Mouse (Mus musculus): Measurements from ENCODE around the gene Cry1. TPM values are rescaled to one million over a fixed set of nuclear protein-coding genes. Genes with fewer than 3 reads are reported as not detected.

Gene Cry1
- polyA plus RNA-seq, 1 experiment, result 12.2 TPM

DNA sequence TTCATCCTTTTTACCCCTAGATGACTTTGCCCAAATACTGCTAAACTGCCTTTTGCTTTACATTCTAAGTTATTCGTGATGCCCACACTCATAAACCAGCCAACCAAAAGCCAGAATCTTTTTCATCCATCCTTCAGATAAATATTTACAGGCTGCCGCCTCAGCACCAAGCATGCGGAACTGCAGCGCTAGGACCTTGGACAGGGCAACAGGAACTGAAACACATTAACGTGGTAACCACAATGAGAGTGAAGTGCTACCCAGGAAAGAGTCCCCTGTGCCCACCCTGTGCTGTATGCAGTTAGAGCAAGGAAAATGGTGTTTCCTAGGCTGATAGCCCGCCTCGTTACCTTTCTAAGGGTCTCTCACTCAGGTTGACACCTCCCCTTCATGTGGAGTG, 56.4 kb downstream of the Cry1 start:
- Histone ChIP-seq H3K36me3 (replicated peaks; ENCODE audit: low read length) (peaks cover 56% of the 10 kb centered on the region), H3K4me3 (replicated peaks) (peak overlapping the region; percentile 94), H3K4me1 (peaks cover 48% of the 10 kb centered on the region), H3K9me3 (no peaks in the 10 kb centered on the region), H3K27me3 (replicated peaks) (no peaks in the 10 kb centered on the region)
- TF ChIP-seq GATA1 (IDR thresholded peaks at IDR 0.05; ENCODE audit: borderline replicate concordance, low read length), result no peak
- no peak for TF ChIP-seq FLI1 (IDR thresholded peaks at IDR 0.05; ENCODE audit: low read length)

DNA sequence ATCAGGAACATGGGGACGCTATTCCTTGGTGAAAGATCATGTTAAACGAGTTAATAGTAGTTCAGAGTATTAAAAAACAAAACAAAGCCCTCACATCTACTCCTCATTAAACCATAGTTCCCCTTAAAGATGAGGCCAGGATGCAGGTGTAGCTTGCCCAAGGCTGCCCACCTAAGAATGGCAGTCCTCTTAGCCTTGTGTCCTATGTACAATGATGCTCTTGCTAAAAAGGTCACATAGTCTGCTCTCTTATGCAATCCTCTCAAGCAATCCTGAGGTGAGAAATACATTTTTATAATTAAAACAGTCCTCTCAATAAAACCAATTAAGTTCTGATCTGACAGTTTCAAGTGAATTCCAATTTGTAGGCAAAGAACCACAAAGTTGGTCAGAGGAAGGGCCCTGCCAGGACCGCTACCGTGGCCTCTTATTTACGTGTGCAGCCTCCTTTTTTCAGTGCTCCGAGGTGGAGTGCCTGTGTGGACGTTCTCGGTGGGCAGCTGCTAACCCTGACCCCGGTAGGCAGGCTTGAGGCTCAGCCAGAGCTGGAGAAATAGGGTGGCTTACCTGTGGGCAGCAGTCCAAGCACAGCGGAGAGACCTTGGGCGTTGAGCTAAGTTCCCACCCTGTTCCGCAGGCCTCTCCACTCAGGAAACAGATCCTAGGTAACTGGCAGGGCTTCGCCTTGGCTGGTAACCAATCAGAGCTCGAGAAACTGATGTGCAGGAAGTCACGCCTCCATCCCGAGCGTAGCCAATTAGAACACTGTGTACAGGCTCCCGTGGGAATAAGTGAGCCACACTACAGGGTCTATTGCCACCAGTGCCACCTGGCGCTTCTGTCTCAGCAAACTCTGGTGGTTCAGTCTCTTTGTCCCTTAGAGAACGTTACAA, 57.2 kb downstream of the Cry1 start, which contains the start of gene Mterf2:
TSS of gene Mterf2 (minus strand) at position 633 of the 893 bp plus-strand sequence.
- Histone ChIP-seq H3K27me3 (replicated peaks) (no peaks in the 10 kb centered on the region), H3K4me1 (peaks cover 50% of the 10 kb centered on the region), H3K9me3 (no peaks in the 10 kb centered on the region), H3K4me3 (replicated peaks) (peak within 1 kb of the TSS; percentile 94), H3K36me3 (replicated peaks; ENCODE audit: low read length) (peaks cover 58% of the 10 kb centered on the region)
- TF ChIP-seq GATA1 (IDR thresholded peaks at IDR 0.05; ENCODE audit: borderline replicate concordance, low read length) (no peak), FLI1 (IDR thresholded peaks at IDR 0.05; ENCODE audit: low read length) (no peak)

DNA sequence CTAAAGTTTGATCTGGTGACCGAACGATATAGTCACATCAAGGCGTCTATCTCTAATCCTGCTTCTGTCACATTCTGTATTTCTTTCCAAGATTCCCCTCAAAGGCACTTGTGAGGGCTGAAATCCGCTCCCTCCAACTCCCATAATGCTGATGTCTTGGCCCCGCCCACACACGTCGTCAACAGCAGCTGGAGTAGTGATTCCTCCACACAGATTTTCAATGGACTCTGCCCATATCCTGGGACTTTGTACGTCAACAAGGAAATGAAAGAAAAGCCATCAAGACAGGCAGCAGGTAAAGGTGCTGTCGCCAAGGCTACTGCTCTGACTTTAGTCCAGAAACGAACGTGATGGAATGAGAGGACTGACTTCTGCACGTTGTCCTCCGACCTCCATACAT, 59.7 kb downstream of the Cry1 start:
- Histone ChIP-seq H3K4me3 (replicated peaks) (no peak overlapping the region), H3K4me1 (peaks cover 50% of the 10 kb centered on the region), H3K9me3 (no peaks in the 10 kb centered on the region), H3K27me3 (replicated peaks) (no peaks in the 10 kb centered on the region), H3K36me3 (replicated peaks; ENCODE audit: low read length) (peaks cover 61% of the 10 kb centered on the region)
- TF ChIP-seq GATA1 (IDR thresholded peaks at IDR 0.05; ENCODE audit: borderline replicate concordance, low read length), result no peak
- no peak for TF ChIP-seq FLI1 (IDR thresholded peaks at IDR 0.05; ENCODE audit: low read length)

DNA sequence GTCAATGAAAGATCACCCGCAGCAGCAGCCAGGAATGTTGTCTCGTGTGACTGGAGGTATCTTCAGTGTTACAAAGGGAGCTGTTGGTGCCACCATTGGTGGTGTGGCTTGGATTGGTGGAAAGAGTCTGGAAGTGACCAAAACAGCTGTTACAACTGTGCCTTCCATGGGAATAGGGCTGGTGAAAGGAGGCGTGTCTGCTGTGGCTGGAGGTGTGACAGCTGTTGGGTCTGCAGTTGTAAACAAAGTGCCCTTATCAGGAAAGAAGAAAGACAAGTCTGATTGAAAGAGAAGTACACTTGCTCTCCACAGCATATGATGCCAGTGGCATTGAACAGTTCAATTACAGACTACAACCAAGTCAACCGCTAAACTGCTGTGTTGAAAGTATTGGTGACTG, 70.5 kb downstream of the Cry1 start:
- TF ChIP-seq GATA1 (IDR thresholded peaks at IDR 0.05; ENCODE audit: borderline replicate concordance, low read length) (no peak), FLI1 (IDR thresholded peaks at IDR 0.05; ENCODE audit: low read length) (no peak)
- H3K9me3 ChIP-seq, result no peaks in the 10 kb centered on the region; the same call in 1 of the 2 replicates
- H3K36me3 ChIP-seq (replicated peaks; ENCODE audit: low read length), result peaks cover 73% of the 10 kb centered on the region
- H3K4me1 ChIP-seq, result peaks cover 6% of the 10 kb centered on the region
- no peak overlapping the region for H3K4me3 ChIP-seq (replicated peaks)
- no peaks in the 10 kb centered on the region for H3K27me3 ChIP-seq (replicated peaks)

DNA sequence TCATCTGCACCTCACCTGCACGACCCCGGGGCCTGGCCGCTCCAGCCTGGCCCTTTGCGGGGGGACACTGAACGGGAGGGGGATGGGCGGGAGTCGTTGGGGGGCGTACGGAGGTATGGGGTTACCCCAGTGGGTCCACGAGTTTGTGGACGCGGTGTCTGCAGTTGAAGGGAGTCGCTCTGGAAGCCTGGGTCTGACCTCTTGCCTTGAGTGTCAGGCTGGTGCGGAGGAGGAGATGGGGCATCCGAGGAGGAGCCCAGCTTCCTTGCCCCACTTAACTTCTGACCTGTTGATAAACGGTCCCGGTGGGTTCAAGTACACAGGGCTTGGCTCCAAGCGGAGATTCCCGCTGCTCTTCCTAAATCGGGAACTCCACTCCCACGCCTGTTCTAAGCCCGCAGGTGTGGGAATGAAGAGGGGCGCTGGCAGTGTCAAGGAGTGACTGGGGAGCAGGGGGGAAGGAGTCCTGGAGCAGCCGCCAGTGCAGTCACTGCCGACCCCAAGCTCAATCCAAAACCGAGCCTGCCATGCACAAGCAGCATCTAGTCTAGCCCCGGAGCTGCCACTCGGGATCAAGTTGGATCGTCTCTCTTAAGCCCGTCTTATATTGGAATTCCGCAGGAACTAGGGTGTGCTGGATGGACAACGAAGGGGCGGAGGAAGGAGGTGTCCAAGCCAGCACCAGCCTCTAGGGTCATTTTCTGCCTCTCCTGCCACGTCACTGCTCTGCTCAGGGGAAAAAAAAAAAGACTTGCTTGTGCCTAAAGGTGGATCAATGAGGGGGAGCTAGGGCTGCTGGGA, 81.6 kb downstream of the Cry1 start:
- no peaks in the 10 kb centered on the region for H3K36me3 ChIP-seq (replicated peaks; ENCODE audit: low read length)
- H3K4me1 ChIP-seq, result peaks cover 21% of the 10 kb centered on the region
- TF ChIP-seq FLI1 (IDR thresholded peaks at IDR 0.05; ENCODE audit: low read length) (no peak), GATA1 (IDR thresholded peaks at IDR 0.05; ENCODE audit: borderline replicate concordance, low read length) (no peak)
- H3K4me3 ChIP-seq (replicated peaks), result peak overlapping the region; percentile 93
- no peaks in the 10 kb centered on the region for H3K9me3 ChIP-seq
- no peaks in the 10 kb centered on the region for H3K27me3 ChIP-seq (replicated peaks)

DNA sequence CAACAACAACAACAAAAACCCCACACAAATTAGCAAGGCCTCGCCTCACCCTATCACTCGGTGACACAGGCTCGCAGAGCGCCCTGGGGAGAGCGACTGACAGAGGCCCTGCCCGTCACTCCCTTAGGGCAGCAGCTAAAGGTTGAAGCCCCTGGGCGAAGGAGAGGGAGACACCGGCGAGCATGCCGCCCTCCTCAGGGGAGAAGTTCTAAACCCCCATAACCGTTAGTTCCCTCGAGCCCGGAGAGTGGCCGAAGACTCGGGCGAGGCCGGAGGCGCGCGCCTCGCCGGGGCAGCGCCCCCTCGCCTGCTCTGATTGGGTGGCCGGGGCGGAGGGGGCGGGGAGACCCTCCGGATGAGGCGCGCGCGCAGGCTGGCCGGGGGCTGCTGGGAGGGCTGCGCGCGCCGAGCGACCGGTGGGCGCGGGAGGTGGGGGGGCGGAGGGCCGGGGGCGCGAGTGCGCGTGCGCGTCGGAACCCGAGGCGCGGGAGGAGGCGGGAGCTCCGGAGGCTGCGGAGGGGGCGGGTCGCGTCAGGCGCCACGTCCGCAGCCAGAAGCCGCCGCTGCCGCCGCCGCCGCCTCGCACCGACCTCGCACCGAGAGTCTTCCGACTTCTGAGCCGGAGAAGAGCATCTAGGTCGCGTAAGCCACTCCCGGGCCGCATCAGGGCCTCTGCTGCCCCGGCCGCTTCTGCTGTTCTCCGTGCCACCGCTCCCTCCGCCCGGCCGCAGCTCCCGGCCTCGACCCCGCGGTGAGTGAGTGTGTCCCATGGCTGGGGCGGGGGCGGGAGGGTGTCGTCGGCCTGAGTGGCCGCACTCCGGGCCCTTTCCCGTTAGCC, 82.4 kb downstream of the Cry1 start, which contains the start of the genes Fhl4 and Tmem263:
TSS of gene Fhl4 (minus strand) at position 249 of the 838 bp plus-strand sequence.
TSS of gene Tmem263 (plus strand) at position 381 of the 838 bp plus-strand sequence.
- H3K36me3 ChIP-seq (replicated peaks; ENCODE audit: low read length), result no peaks in the 10 kb centered on the region
- no peaks in the 10 kb centered on the region for H3K9me3 ChIP-seq
- no peak for TF ChIP-seq GATA1 (IDR thresholded peaks at IDR 0.05; ENCODE audit: borderline replicate concordance, low read length)
- no peak for TF ChIP-seq FLI1 (IDR thresholded peaks at IDR 0.05; ENCODE audit: low read length)
- no peaks in the 10 kb centered on the region for H3K27me3 ChIP-seq (replicated peaks)
- H3K4me1 ChIP-seq, result peaks cover 21% of the 10 kb centered on the region
- peak within 1 kb of the TSS; percentile 93 for H3K4me3 ChIP-seq (replicated peaks)

DNA sequence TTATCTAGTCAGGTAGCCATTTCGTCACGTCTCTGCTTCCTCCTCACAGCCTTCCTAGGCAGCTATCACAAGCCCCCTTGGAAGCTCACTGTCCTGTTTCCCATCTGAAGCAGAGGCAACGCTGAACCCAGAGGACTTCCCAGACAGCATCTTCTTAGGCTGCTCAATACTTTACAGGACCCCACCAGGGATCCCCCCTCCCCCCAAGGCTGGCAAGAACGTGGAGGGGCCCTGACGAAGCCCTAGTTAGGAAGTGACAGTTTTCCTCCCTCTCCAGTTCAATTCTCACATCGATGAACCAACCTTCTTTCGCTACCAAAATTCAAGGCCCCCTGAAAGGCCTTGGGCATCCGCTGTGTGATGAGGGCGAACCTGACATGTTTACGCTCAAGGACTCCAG, 83.0 kb downstream of the Cry1 start:
- no peaks in the 10 kb centered on the region for H3K9me3 ChIP-seq
- TF ChIP-seq GATA1 (IDR thresholded peaks at IDR 0.05; ENCODE audit: borderline replicate concordance, low read length) (no peak), FLI1 (IDR thresholded peaks at IDR 0.05; ENCODE audit: low read length) (no peak)
- H3K4me1 ChIP-seq, result peaks cover 21% of the 10 kb centered on the region
- peak overlapping the region; percentile 93 for H3K4me3 ChIP-seq (replicated peaks)
- H3K36me3 ChIP-seq (replicated peaks; ENCODE audit: low read length), result no peaks in the 10 kb centered on the region
- H3K27me3 ChIP-seq (replicated peaks), result no peaks in the 10 kb centered on the region

Other genes with a start within 250 kb of the Cry1 start
- gene Fhl4, start 82.6 kb downstream of the Cry1 start, polyA plus RNA-seq (2012; ENCODE audit: insufficient read depth, low replicate concordance), result not detected in 2 replicates
- 9.4 and 9.7 TPM in 2 replicates for gene Tmem263, start 82.4 kb downstream of the Cry1 start, polyA plus RNA-seq (2012; ENCODE audit: insufficient read depth, low replicate concordance)
- gene Mterf2, start 57.0 kb downstream of the Cry1 start, polyA plus RNA-seq (2012; ENCODE audit: insufficient read depth, low replicate concordance), result 0.46 TPM in 1 of 2 replicates, not detected in the other
- 0.20 TPM in 1 of 2 replicates, not detected in the other for gene Btbd11, start 201.8 kb upstream of the Cry1 start, polyA plus RNA-seq (2012; ENCODE audit: insufficient read depth, low replicate concordance)

Measured in megakaryocyte, embryonic 14.5 days (primary cell).